Mouse (Mus musculus): Measurements from ENCODE around the gene Tbc1d2. TPM values are rescaled to one million over a fixed set of nuclear protein-coding genes. Genes with fewer than 3 reads are reported as not detected.

Gene Tbc1d2
- total and polyA plus RNA-seq, 2 experiments = 0.55 to 0.94 TPM

DNA sequence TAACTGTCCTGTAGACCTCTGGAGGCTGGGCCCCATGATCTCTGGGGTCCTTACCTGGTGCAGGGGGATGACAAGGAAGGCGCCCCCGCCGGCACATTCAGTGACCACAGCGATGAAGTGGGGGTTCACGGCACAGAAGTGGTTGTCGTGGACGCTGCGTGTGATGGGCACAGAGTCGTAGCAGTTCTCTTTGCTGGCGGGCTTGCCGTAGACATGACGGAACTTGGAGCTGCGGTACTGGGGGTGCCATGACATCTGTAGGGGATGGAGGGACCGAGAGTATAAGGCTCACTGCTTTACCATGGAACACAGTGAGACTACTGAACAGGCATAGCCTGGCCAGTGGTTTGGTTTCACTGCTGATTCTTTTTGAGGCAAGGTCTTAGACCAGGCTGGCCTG is 87.2 kb downstream of the Tbc1d2 start:
- no peak overlapping the region for H3K27ac ChIP-seq (replicated peaks; ENCODE audit: insufficient read depth, low read depth, low read length)
- 97% methylated on average over 14 of the region's 14 CpGs for WGBS

DNA sequence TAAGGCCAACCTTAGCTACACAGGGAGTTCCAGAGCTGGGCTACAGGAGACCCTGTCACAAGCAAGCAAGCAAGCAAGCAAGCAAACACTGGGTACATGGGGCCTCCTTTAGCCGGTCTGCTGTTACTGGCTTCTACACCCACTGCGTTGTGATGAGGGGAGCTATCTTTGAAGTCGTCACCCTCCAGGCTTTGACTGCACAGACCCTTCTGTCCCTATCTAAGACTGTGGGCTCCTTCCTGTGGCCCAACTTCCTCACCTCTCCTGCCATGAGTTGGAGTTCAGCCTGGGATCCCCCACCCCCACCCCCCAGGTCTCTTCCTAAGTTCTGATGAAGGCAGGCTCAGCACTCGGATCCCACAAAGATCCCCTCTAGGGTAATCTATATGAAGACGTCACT is 88.0 kb downstream of the Tbc1d2 start:
- no peak overlapping the region for H3K27ac ChIP-seq (replicated peaks; ENCODE audit: insufficient read depth, low read depth, low read length)
- H3K27me3 ChIP-seq (ENCODE audit: control insufficient read depth, insufficient read depth, low read length) = no peaks in the 10 kb centered on the region
- DNase-seq (ENCODE audit: extremely low read depth, low read depth, low spot score) = no peak
- no peaks in the 10 kb centered on the region for H3K36me3 ChIP-seq (ENCODE audit: control insufficient read depth, insufficient read depth, low read length)
- H3K4me1 ChIP-seq (ENCODE audit: control insufficient read depth, insufficient read depth, low read length) = no peaks in the 10 kb centered on the region
- no peak for TF ChIP-seq CTCF (IDR thresholded peaks at IDR 0.05; ENCODE audit: low read depth, low read length)
- TF ChIP-seq POLR2A (IDR thresholded peaks at IDR 0.05; ENCODE audit: extremely low read depth, insufficient read depth, low read length) = no peak
- no peak overlapping the region for H3K9ac ChIP-seq (ENCODE audit: low read depth, low read length)
- no peaks in the 10 kb centered on the region for H3K79me2 ChIP-seq (ENCODE audit: control insufficient read depth, insufficient read depth, low read length)
- no peak overlapping the region for H3K4me3 ChIP-seq (ENCODE audit: insufficient read depth, low read depth, low read length)
- WGBS = 82% methylated on average over 5 of the region's 5 CpGs

More for the DNA sequence above, 87.2 kb downstream of the Tbc1d2 start:
- no peaks in the 10 kb centered on the region for H3K4me1 ChIP-seq (ENCODE audit: control insufficient read depth, insufficient read depth, low read length)
- DNase-seq (ENCODE audit: extremely low read depth, low read depth, low spot score) = no peak
- no peaks in the 10 kb centered on the region for H3K27me3 ChIP-seq (ENCODE audit: control insufficient read depth, insufficient read depth, low read length)
- no peak overlapping the region for H3K9ac ChIP-seq (ENCODE audit: low read depth, low read length)
- no peak overlapping the region for H3K4me3 ChIP-seq (ENCODE audit: insufficient read depth, low read depth, low read length)
- TF ChIP-seq POLR2A (IDR thresholded peaks at IDR 0.05; ENCODE audit: extremely low read depth, insufficient read depth, low read length) = no peak
- TF ChIP-seq CTCF (IDR thresholded peaks at IDR 0.05; ENCODE audit: low read depth, low read length) = no peak
- no peaks in the 10 kb centered on the region for H3K79me2 ChIP-seq (ENCODE audit: control insufficient read depth, insufficient read depth, low read length)
- no peaks in the 10 kb centered on the region for H3K36me3 ChIP-seq (ENCODE audit: control insufficient read depth, insufficient read depth, low read length)

DNA sequence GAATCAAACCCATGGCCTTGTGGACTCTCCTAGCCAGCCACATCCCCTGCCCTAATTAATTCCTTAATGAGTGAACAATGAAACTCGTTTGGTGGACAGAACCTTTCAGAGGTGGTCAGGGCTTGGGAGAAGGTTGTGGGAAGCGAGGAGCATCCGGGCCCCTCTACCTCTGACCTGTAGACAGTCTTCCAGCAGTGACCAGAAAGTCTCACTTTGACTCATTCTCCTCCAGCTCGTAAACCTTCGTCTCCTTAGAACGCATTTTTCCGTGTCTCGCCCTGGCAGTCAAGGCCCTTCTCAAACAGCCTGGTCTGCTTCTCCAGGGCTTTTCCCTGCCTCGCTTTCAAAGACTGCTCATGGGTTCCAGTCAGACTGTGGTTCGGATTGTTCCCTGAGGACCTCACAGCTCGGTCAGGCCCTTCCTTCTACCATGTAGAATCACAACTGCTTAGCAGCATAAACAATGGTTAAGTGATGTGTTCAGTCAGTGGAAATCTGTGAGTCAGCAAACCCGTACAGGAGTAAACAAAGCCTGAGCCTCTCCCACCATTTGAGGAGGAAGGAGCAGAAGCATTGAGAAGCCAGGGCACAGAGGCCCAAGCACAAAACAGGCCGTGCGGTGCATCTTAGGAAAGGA is 89.8 kb downstream of the Tbc1d2 start:
- Histone ChIP-seq H3K9ac (ENCODE audit: low read depth, low read length) (no peak overlapping the region), H3K79me2 (ENCODE audit: control insufficient read depth, insufficient read depth, low read length) (no peaks in the 10 kb centered on the region), H3K27ac (replicated peaks; ENCODE audit: insufficient read depth, low read depth, low read length) (no peak overlapping the region), H3K27me3 (ENCODE audit: control insufficient read depth, insufficient read depth, low read length) (no peaks in the 10 kb centered on the region), H3K4me3 (ENCODE audit: insufficient read depth, low read depth, low read length) (no peak overlapping the region), H3K4me1 (ENCODE audit: control insufficient read depth, insufficient read depth, low read length) (peaks cover 3% of the 10 kb centered on the region; the same call in 1 of the 2 replicates), H3K36me3 (ENCODE audit: control insufficient read depth, insufficient read depth, low read length) (no peaks in the 10 kb centered on the region)
- WGBS = 87% methylated on average over 14 of the region's 14 CpGs
- TF ChIP-seq POLR2A (IDR thresholded peaks at IDR 0.05; ENCODE audit: extremely low read depth, insufficient read depth, low read length) (no peak), CTCF (IDR thresholded peaks at IDR 0.05; ENCODE audit: low read depth, low read length) (no peak)
- no peak for DNase-seq (ENCODE audit: extremely low read depth, low read depth, low spot score)

DNA sequence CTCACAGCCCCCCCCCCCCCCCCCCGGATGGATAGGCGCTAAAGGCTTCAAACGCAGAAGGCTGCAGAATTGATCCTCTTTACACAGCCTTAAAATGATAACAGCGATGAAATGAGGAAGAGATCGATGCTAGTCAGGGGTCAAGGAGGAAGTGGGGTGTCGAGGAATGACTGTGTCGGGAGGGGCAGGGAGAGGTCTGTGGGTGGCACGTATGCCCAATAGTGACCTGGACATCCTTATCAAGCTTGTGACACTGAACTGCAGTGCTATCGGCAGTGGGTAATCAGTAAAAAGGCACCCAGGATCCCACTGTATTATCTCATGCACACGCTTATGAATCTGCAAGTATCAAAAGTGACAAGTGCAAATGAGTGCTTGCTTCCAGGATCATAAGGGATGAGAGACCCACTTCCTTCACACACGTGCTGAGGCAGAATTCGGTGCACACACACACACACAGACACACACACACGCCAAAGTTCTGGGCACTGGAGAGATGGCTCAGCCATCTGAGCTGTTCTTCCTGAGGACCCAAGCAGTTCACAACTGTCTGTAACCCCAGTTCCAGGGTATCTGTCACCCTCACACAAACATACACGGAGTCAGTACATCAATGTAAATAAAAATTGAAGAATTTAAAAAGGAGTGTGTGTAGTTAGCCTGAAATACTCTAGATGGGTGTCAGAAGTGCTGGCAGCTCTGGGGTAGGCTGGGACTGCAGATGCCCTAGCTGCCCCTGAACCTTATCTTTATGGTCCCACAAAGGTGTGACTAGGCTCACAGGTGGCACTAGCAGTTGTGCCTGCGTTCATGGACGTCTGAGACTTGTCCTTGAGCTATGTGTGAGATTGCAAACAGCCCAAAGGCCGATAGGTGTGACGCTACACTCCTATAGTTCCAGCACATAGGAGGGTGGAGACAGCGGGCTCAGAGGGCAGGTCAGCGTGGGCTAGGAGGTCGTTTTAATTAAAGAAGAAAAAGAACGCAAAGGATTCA is 91.0 kb downstream of the Tbc1d2 start:
- DNase-seq (ENCODE audit: extremely low read depth, low read depth, low spot score) = no peak
- H3K27me3 ChIP-seq (ENCODE audit: control insufficient read depth, insufficient read depth, low read length) = no peaks in the 10 kb centered on the region

DNA sequence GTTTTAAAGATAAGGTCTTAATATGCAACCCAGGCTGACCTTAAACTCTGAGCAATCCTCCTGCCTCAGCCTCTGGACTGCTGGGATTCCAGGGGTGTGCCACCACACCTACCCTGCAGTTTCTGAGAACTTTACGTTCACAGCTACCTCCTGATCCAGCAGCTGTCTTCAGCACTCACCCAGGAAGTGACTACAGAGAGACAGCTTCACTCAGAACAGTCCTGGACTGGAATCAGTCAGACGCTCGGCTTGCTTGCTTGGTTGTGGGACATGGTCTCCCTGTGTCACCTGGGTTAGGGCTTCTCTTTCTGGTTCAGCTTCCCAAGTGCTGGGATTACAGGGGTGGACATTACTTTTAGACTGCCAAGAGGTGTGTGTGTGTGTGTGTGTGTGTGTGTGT is 93.1 kb downstream of the Tbc1d2 start:
- 92% methylated on average over 3 of the region's 3 CpGs for WGBS
- H3K9ac ChIP-seq (ENCODE audit: low read depth, low read length) = no peak overlapping the region
- H3K79me2 ChIP-seq (ENCODE audit: control insufficient read depth, insufficient read depth, low read length) = no peaks in the 10 kb centered on the region
- H3K36me3 ChIP-seq (ENCODE audit: control insufficient read depth, insufficient read depth, low read length) = no peaks in the 10 kb centered on the region
- peaks cover 5% of the 10 kb centered on the region; the same call in 1 of the 2 replicates for H3K4me1 ChIP-seq (ENCODE audit: control insufficient read depth, insufficient read depth, low read length)
- no peak overlapping the region for H3K27ac ChIP-seq (replicated peaks; ENCODE audit: insufficient read depth, low read depth, low read length)
- H3K27me3 ChIP-seq (ENCODE audit: control insufficient read depth, insufficient read depth, low read length) = no peaks in the 10 kb centered on the region
- no peak for TF ChIP-seq POLR2A (IDR thresholded peaks at IDR 0.05; ENCODE audit: extremely low read depth, insufficient read depth, low read length)
- TF ChIP-seq CTCF (IDR thresholded peaks at IDR 0.05; ENCODE audit: low read depth, low read length) = no peak
- H3K4me3 ChIP-seq (ENCODE audit: insufficient read depth, low read depth, low read length) = no peak overlapping the region
- no peak for DNase-seq (ENCODE audit: extremely low read depth, low read depth, low spot score)

More for the DNA sequence above, 91.0 kb downstream of the Tbc1d2 start:
- WGBS = 68% methylated on average over 22 of the region's 22 CpGs
- H3K9ac ChIP-seq (ENCODE audit: low read depth, low read length) = no peak overlapping the region
- H3K4me1 ChIP-seq (ENCODE audit: control insufficient read depth, insufficient read depth, low read length) = peaks cover 3% of the 10 kb centered on the region; the same call in 1 of the 2 replicates
- no peaks in the 10 kb centered on the region for H3K36me3 ChIP-seq (ENCODE audit: control insufficient read depth, insufficient read depth, low read length)
- no peaks in the 10 kb centered on the region for H3K79me2 ChIP-seq (ENCODE audit: control insufficient read depth, insufficient read depth, low read length)
- TF ChIP-seq POLR2A (IDR thresholded peaks at IDR 0.05; ENCODE audit: extremely low read depth, insufficient read depth, low read length) = no peak
- no peak for TF ChIP-seq CTCF (IDR thresholded peaks at IDR 0.05; ENCODE audit: low read depth, low read length)
- no peak overlapping the region for H3K27ac ChIP-seq (replicated peaks; ENCODE audit: insufficient read depth, low read depth, low read length)
- no peak overlapping the region for H3K4me3 ChIP-seq (ENCODE audit: insufficient read depth, low read depth, low read length)

Data from liver, adult 2 months (tissue).